Mouse (Mus musculus) megakaryocyte, adult 5-6 weeks (primary cell): Measurements from ENCODE around the gene 4930451I11Rik. TPM values are rescaled to one million over a fixed set of nuclear protein-coding genes. Genes with fewer than 3 reads are reported as not detected.

Experiments used
- ATAC-seq: 2 replicates; pipeline ENCODE4 v1.8.0; 2016; ENCODE audit warnings: mild to moderate bottlenecking, inconsistent platforms; ENCODE audit not compliant: poor library complexity, severe bottlenecking
- total RNA-seq, 2 experiments: library from RNA; stranded (forward) in 1 of 2; stranded (reverse) in 1 of 2; fragments of 153-499, 151-499 nt in 1 of 2; fragments of 221-1000, 200-1000 nt in 1 of 2; gene quantifications; 2 replicates each; pipeline versions ENCODE4 v1.2.3 to v1.2.4; 2015 to 2017

The 4930451I11Rik gene
- total RNA-seq, 2 experiments from 2014 or later = not detected

- ATAC-seq = no peak
Measured at GRCm38 (mm10) chr7:126801057-126801422, 30.4 kb downstream of the 4930451I11Rik start.

GRCm38 (mm10) chr7:126800269-126801056 lies 31.0 kb downstream of the 4930451I11Rik start:
- no peak for ATAC-seq

- peak; percentile 65 for ATAC-seq
Measured at GRCm38 (mm10) chr7:126799468-126800268, 31.8 kb downstream of the 4930451I11Rik start.

DNA sequence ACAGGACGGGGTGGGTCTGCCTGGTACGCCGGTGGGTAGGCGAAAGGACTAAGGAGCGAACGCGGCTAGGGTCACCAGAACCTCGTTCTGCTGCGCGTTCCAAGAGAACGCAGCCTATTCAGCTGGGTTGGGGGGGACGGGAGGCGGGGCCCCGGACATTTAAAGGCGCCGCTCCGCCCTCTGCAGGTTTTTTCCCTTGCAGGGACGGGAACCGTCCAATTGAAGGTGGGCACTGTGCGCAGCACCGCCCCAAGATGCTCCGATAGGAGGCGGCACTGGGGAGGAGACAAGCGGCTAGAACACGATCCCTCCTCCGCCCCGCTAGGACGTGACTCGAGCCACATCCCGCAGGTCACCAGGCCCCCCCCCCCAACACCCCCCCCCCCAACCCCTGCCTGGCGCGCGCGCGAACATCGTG lies 32.4 kb downstream of the 4930451I11Rik start:
- ATAC-seq = peak; percentile 79

GRCm38 (mm10) chr7:126798127-126799049 lies 33.1 kb downstream of the 4930451I11Rik start:
- peak; percentile 58 for ATAC-seq

DNA sequence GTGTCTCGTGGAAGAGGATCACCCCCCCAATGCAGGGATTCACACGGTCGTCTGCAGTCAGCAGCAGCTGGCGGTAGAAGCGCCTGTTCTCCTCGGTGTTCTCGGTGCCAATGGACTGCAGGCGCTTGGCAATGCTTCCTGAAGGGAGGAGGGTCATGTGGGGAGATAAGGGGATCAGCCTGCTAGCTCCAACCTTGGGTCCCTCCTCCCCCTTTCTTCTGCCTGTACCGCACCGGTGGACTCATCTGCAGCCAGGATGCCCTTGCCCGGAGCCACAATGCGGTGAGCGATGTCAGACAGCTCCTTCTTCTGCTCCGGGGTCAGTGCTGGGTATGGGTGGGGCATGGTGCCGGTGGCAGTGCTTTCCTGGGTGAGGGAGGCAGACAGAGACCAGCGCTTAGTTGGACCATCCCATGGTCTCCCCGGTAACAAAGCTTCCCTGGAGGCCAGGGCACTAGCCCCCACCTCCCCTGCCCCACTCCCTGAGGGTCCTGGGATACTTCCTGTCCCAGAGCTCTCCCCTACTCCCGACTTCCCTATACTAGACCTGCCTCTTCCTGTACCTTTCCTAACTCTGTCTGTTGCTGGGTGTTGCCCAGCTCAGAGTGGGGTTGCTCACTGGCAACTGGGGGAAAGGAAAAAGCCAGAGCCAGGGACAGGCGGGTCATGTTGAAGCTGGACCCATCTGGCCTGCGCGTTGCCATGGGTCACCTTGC lies 33.9 kb downstream of the 4930451I11Rik start, which contains the start of gene Fam57b:
Fam57b (plus strand) TSS at position 258 of the 716 bp plus-strand sequence.
- peak; percentile 7; the same call in 1 of the 2 replicates for ATAC-seq

GRCm38 (mm10) chr7:126796350-126796932 lies 35.0 kb downstream of the 4930451I11Rik start:
- ATAC-seq = no peak

DNA sequence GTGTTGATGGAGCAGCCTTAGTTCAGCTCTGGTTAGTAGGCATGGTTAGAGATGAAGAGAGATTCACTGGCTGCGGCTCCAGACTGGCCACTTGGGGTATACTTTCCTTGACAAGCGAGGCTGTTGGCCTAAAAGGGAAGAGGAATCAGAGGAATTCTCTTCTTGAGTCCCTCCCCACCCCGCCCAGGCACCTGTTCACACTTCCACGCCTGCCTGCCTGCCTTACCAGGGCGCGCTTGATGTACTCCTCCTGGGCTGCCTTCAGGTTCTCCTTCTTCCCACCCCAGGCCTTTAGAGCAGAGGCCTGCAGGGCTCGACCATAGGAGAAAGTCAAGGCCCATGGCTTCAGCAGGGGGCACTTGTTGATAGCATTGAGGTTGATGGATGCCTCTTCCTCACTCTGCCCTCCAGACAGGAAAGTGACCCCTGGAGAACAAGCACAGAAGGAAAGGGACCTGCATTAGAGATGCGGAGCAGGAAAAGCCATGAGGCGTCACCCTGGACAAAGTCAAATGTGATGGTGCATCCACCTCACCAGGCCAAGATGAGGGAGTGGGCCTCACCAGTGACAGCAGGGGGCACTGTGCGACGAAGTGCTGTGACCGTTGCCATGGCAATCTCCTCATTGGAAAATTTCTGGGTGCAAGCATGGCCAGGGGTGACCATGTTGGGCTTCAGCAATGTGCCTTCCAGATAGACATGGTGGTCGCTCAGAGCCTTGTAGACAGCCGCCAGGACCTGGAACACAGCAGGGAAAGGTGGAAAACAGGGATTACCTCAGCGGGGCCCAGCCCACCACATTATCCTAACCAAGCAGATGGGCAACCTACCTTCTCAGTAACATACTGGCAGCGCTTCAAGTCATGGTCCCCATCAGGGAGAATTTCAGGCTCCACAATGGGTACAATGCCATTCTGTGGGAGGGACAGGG lies 35.8 kb downstream of the 4930451I11Rik start:
- no peak for ATAC-seq

DNA sequence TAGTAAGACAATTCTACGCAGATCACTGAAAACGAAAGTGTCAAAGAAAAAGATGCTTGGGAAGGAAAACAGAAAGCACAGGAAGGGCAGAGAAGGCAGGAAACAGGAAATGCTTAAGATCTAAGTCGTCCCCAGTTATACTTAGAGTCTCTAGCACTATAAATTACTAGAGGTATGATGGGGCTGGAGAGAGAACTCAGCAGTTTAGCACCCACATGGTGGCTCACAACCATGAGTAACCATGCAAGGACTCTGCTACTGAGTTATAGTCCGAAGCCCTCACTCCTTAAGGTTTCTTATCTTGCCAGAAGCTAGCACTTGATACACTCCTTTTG lies 37.2 kb downstream of the 4930451I11Rik start:
- no peak for ATAC-seq

DNA sequence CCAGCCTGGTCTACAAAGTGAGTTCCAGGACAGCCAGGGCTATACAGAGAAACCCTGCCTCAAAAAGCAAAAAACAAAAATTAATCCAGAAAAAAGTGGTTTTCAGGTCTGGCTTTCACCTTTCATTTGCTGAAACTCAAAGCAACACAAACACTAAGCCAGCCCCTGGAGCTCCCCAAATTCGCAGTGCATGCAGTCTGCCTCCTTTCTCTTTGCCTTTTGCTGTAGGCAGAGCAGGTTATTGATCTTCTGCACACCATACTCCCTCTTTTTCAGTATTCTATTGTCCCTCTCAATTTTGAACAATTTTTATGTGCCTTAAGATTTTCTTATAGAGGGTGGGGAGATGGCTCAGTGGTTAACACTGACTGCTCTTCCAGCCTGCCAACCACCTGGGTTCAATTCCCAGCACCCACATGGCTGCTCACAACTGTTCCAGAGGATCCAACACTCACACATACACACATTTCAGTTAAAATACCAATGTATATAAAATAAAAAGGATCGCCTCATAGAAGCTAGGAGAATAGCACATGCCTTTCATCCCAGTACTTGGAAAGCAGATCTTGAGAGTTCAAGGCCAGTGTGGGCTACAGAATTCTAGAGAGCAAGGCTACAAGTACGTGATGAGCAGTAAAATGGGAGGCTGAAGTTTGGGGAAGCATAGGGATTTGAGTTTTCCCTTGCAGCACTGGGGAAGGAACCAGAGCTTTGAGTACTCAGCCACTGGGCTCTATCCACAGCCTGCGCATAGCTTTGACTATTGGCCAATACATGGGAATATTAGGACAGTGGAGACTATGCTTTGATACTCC lies 37.8 kb downstream of the 4930451I11Rik start:
- ATAC-seq = no peak

- no peak for ATAC-seq
Measured at GRCm38 (mm10) chr7:126792721-126793443, 38.6 kb downstream of the 4930451I11Rik start.

GRCm38 (mm10) chr7:126791851-126792720 lies 39.4 kb downstream of the 4930451I11Rik start, which contains the start of gene Ppp4c:
TSS of gene Ppp4c (minus strand) at chr7:126792496.
- peak; percentile 95 for ATAC-seq

- no peak for ATAC-seq
Measured at GRCm38 (mm10) chr7:126789141-126789540, 42.3 kb downstream of the 4930451I11Rik start.

DNA sequence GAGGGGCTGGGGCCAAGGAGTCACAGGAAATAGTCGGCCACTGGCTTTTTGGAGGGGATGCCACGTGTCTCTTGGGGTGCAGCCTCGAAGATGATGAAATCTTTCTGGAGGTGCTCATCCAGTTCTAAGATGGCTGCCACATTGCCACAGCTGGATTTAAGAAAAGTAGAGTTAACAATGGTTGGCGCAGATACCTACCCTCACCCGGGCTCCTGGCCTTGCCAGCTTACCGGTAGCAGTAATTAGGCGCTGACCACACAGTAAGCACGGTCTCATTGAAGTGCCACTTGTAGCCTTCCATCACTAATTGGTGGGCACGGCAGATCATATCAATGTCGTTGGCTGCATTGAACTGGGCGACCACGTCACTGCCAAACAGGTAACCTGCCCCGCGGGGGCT lies 45.3 kb downstream of the 4930451I11Rik start:
- no peak for ATAC-seq

GRCm38 (mm10) chr7:126785056-126785455 lies 46.4 kb downstream of the 4930451I11Rik start:
- no peak for ATAC-seq

GRCm38 (mm10) chr7:126784469-126784868 lies 47.0 kb downstream of the 4930451I11Rik start:
- no peak for ATAC-seq
